Mouse (Mus musculus) C3H10T1/2 (cell line): ENCODE results near the gene Armcx2. TPM values are rescaled to one million over a fixed set of nuclear protein-coding genes. Genes with fewer than 3 reads are reported as not detected.

Experiments
- polyA plus RNA-seq, 2 experiments: library from polyadenylated mRNA; unstranded; fragments of >200 nt; fragmentation: generic; extraction: Trizol; gene quantifications; one replicate each; pipeline ENCODE4 v1.2.1; 2012; ENCODE audit warnings: missing spikeins in 2 of 2

The Armcx2 gene
- polyA plus RNA-seq, result 10 to 100 TPM; 16.9 to 72.0 TPM

GRCm38 (mm10) chrX:134808755-134809224, at the start of gene Armcx2:
TSS of gene Armcx2 (minus strand) at chrX:134809221.

GRCm38 (mm10) chrX:134756434-134757292, 52.4 kb downstream of the Armcx2 start, which contains the start of gene Armcx3:
TSS of gene Armcx3 (plus strand) at chrX:134756595.

Other genes with a start within 250 kb of the Armcx2 start
- gene Btk, start 225.7 kb downstream of the Armcx2 start, polyA plus RNA-seq, result under 1 TPM in 1 of 2 experiments, not detected in 1; 0.02 TPM
- 1,000 to 10,000 TPM; 1,376 to 2,370 TPM for gene Rpl36a, start 223.6 kb downstream of the Armcx2 start, polyA plus RNA-seq
- 1 to 10 TPM; 3.0 to 7.0 TPM for gene Gla, start 208.1 kb downstream of the Armcx2 start, polyA plus RNA-seq
- gene Hnrnph2, start 208.0 kb downstream of the Armcx2 start, polyA plus RNA-seq, result 10 to 100 TPM in 1 of 2 experiments, 1 to 10 TPM in 1; 2.5 to 21.0 TPM
- 1 to 10 TPM in 1 of 2 experiments, under 1 TPM in 1; 0.19 to 2.6 TPM for gene Armcx4, start 122.7 kb downstream of the Armcx2 start, polyA plus RNA-seq
- gene Armcx1, start 91.3 kb downstream of the Armcx2 start, polyA plus RNA-seq, result 1 to 10 TPM in 1 of 2 experiments, under 1 TPM in 1; 0.42 to 5.2 TPM
- 10 to 100 TPM in 1 of 2 experiments, 1 to 10 TPM in 1; 2.4 to 12.4 TPM for gene Armcx6, start 57.8 kb downstream of the Armcx2 start, polyA plus RNA-seq
- gene Armcx3, start 52.6 kb downstream of the Armcx2 start, polyA plus RNA-seq, result 10 to 100 TPM in 1 of 2 experiments, 1 to 10 TPM in 1; 1.3 to 14.9 TPM
- not detected for gene Nxf2, start 155.5 kb upstream of the Armcx2 start, polyA plus RNA-seq
- 1 to 10 TPM in 1 of 2 experiments, under 1 TPM in 1; 0.12 to 1.2 TPM for gene Zmat1, start 200.0 kb upstream of the Armcx2 start, polyA plus RNA-seq